Mouse (Mus musculus): ENCODE results near the gene Ldlrad3. TPM values are rescaled to one million over a fixed set of nuclear protein-coding genes. Genes with fewer than 3 reads are reported as not detected.
A peak's percentile ranks its signal among the peaks of the same experiment; 100 is the strongest.

The Ldlrad3 gene
- polyA plus RNA-seq, 1 experiment from 2014 or later = 20.2 TPM

DNA sequence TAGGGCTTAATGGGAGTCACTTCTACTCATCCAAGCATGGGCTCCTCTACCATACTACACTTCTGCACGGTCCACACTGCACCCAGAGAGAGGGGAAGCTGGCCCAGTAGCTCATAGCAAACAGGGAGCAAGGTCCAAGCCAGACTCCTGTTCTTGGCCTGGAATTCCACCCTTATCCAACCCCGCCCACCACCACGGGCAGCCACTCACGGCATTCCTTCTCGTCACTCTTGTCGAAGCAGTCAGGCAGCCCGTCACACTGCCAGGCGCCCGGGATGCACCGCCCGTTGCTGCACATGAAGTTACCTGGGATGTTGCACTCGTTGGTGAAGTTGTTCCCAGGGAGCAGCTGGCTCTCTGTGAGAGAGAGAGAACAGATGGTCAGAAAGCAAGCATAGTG is 72.9 kb downstream of the Ldlrad3 start:
- WGBS = 34% methylated on average over 12 of the region's 12 CpGs
- Histone ChIP-seq H3K9me3 (replicated peaks) (no peaks in the 10 kb centered on the region), H3K27me3 (replicated peaks) (no peaks in the 10 kb centered on the region), H3K4me1 (replicated peaks) (peaks cover 55% of the 10 kb centered on the region), H3K4me3 (no peak overlapping the region), H3K9ac (no peak overlapping the region), H3K4me2 (peak overlapping the region; percentile 39), H3K36me3 (no peaks in the 10 kb centered on the region), H3K27ac (ENCODE audit: poor library complexity, severe bottlenecking) (0 out of 2 replicates have a peak overlapping the region, but pooled peaks have one; percentile 31)
- ATAC-seq (ENCODE audit: insufficient number of reproducible peaks, low FRiP score) = peak; percentile 43; the same call in 1 of the 2 replicates

DNA sequence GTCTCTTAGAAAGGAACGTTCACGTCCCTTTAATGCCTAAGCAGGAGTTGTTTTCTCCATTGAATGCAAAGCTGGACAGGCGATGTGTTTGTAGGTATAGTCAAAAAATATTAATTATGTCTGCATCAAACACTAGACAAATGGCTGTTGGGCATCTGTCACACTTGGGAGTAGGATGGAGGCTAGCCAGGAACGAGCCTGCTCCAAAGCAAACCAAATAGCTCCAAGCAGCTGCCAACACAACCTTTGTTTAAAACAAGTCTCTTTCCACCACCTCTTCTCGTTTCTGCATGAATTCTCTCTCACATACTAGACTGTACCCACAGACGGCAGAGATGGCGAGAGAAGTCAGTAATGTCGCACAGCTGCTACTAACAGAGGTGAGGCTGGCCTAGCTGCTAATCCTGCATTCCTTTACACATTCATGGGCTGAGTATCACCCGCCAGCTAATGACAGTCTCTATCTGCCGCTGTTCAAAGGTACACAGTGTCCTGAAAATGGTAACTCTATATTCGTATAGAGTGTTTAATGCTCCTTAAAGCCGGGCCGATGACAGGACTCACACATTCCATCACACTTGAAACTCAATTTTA is 74.2 kb downstream of the Ldlrad3 start:
- Histone ChIP-seq H3K27ac (ENCODE audit: poor library complexity, severe bottlenecking) (no peak overlapping the region), H3K4me1 (replicated peaks) (peaks cover 51% of the 10 kb centered on the region), H3K27me3 (replicated peaks) (no peaks in the 10 kb centered on the region), H3K4me3 (no peak overlapping the region), H3K9me3 (replicated peaks) (no peaks in the 10 kb centered on the region), H3K4me2 (no peak overlapping the region), H3K36me3 (no peaks in the 10 kb centered on the region), H3K9ac (no peak overlapping the region)
- no peak for ATAC-seq (ENCODE audit: insufficient number of reproducible peaks, low FRiP score)
- WGBS = 60% methylated on average over 13 of the region's 13 CpGs

DNA sequence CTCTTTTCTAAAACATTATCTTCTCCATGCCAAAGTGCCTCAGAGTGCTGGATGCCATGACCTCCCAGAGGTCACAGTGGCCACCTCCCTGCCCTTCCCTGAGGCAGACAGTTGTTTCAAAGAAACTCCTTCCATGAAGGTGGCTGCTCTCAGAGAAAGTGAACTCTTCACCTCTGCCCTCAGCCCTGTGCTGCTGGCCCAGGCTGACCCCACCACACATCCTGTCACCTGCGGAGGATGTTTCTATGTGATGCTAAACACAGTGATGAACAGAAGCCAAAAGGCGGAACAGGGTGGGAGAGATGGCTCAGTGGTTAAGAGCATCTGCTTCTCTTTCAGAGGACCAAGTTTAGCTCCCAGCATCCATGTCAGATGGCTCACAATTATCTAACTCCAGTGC is 75.9 kb downstream of the Ldlrad3 start:
- no peak for ATAC-seq (ENCODE audit: insufficient number of reproducible peaks, low FRiP score)
- WGBS = 86% methylated on average over 2 of the region's 2 CpGs

DNA sequence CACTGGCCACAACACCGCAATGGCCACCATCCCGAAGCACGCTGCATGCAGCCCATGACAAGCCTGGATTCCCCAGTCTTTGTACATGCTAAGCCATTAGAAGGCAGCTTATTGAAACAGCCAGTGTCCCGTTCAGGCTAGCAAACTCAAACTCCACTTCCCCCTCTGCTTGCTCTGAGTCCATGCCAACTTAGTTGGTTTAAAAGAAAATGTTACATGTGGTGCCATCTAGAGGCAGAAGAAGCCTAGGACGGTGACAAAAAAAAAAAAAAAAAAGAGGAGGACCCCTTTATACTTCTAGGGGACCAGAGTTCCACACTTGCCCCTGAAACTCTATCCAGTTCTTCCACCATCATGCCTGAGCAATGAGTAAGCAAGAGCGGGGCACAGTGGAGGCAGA is 78.9 kb downstream of the Ldlrad3 start:
- Histone ChIP-seq H3K27ac (ENCODE audit: poor library complexity, severe bottlenecking) (no peak overlapping the region), H3K27me3 (replicated peaks) (no peaks in the 10 kb centered on the region), H3K4me2 (no peak overlapping the region), H3K9ac (no peak overlapping the region), H3K4me1 (replicated peaks) (peaks cover 25% of the 10 kb centered on the region), H3K36me3 (no peaks in the 10 kb centered on the region), H3K4me3 (no peak overlapping the region), H3K9me3 (replicated peaks) (no peaks in the 10 kb centered on the region)
- WGBS = 64% methylated on average over 6 of the region's 6 CpGs
- peak; percentile 29; the same call in 1 of the 2 replicates for ATAC-seq (ENCODE audit: insufficient number of reproducible peaks, low FRiP score)

More for the DNA sequence above, 75.9 kb downstream of the Ldlrad3 start:
- Histone ChIP-seq H3K27ac (ENCODE audit: poor library complexity, severe bottlenecking) (no peak overlapping the region), H3K27me3 (replicated peaks) (no peaks in the 10 kb centered on the region), H3K36me3 (no peaks in the 10 kb centered on the region), H3K4me3 (no peak overlapping the region), H3K4me2 (no peak overlapping the region), H3K4me1 (replicated peaks) (peaks cover 38% of the 10 kb centered on the region), H3K9me3 (replicated peaks) (no peaks in the 10 kb centered on the region), H3K9ac (no peak overlapping the region)

DNA sequence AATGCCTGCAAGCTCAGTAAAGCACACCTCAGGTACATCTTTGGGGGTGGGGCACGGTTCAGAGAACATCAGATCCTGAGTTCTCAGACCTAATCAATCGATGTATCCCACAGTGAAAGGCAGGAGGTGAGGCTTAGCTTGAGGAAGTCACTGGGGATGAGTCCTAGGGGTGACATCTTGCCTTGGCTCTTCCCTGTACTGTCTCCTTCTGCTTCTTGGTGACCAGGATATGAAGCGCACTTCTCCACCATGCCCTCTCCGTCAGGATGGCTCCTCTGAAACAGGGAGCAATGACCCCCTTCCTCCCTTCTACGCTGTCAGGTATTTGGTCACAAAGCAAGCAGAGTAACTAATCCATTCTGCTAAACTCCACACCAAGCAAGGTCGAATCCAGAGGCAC is 79.5 kb downstream of the Ldlrad3 start:
- no peak for ATAC-seq (ENCODE audit: insufficient number of reproducible peaks, low FRiP score)
- WGBS = 86% methylated on average over 6 of the region's 6 CpGs
- no peak overlapping the region for H3K9ac ChIP-seq
- no peaks in the 10 kb centered on the region for H3K27me3 ChIP-seq (replicated peaks)
- H3K4me1 ChIP-seq (replicated peaks) = peaks cover 25% of the 10 kb centered on the region
- H3K36me3 ChIP-seq = no peaks in the 10 kb centered on the region
- H3K4me2 ChIP-seq = no peak overlapping the region
- no peak overlapping the region for H3K4me3 ChIP-seq
- no peak overlapping the region for H3K27ac ChIP-seq (ENCODE audit: poor library complexity, severe bottlenecking)
- no peaks in the 10 kb centered on the region for H3K9me3 ChIP-seq (replicated peaks)

DNA sequence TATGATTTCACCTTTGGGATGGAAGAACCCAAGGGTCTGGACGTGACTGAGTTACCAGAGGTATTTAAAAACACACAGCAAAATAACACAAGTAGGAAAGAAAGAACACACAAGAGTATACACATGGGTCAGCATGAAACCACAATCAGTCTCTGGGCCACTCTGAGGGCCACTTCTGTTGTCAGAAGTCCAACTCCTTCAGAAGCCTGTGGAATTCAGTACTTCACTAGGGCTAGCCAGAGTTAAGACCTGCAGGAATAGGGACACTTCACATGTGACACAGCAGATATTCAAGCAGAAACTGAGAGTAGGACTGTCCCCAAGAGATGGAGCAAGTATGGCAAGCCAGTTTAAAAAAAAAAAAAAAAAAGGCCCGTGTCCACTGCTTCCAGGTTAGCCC is 80.7 kb downstream of the Ldlrad3 start:
- Histone ChIP-seq H3K4me1 (replicated peaks) (peaks cover 24% of the 10 kb centered on the region), H3K4me2 (no peak overlapping the region), H3K9me3 (replicated peaks) (no peaks in the 10 kb centered on the region), H3K9ac (no peak overlapping the region), H3K4me3 (no peak overlapping the region), H3K27me3 (replicated peaks) (no peaks in the 10 kb centered on the region), H3K27ac (ENCODE audit: poor library complexity, severe bottlenecking) (no peak overlapping the region), H3K36me3 (no peaks in the 10 kb centered on the region)
- no peak for ATAC-seq (ENCODE audit: insufficient number of reproducible peaks, low FRiP score)
- 69% methylated on average over 2 of the region's 2 CpGs for whole genome bisulfite sequencing

DNA sequence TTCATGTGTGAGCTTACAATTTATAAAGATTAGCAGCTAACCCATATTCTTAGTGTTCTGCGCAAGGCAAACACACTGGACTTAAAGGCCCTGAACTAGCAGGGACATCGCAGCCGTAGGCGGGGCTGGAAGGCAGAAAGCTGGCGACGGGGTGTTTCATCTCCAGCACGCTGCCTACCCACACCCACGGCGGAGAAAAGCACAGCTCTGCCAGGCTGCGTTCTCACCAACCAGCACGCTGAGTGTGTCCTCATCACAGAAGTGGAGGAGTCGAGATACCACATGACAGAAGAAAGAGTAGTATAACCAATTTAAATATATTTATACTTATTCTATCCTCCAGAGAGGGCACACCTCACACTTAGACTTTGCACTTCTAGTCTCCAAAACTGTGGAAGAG is 82.2 kb downstream of the Ldlrad3 start:
- no peak overlapping the region for H3K27ac ChIP-seq (ENCODE audit: poor library complexity, severe bottlenecking)

DNA sequence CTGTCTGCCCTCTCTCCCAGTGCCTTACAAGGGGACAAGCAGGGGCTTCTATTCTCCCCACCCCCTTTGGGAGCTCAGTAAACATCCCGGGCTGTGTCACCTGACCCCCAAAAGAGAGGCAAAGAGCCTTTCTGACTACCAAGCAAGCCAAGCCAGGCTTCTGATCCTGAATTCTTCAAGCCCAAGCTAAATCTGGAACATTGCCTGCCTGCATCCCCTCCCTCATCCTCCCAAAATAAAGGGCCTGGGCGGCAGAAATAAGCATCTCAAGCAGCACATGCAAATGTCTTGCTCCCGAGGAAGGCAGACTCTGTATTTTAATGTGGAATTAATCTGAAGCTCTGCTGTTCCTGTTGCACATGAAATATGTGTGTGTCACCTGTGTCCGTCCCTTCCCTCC is 85.7 kb downstream of the Ldlrad3 start:
- H3K4me1 ChIP-seq (replicated peaks) = peaks cover 27% of the 10 kb centered on the region
- H3K9ac ChIP-seq = no peak overlapping the region
- whole genome bisulfite sequencing = 43% methylated on average over 4 of the region's 4 CpGs
- ATAC-seq (ENCODE audit: insufficient number of reproducible peaks, low FRiP score) = no peak
- H3K27ac ChIP-seq (ENCODE audit: poor library complexity, severe bottlenecking) = no peak overlapping the region
- no peaks in the 10 kb centered on the region for H3K27me3 ChIP-seq (replicated peaks)
- no peaks in the 10 kb centered on the region for H3K9me3 ChIP-seq (replicated peaks)
- no peak overlapping the region for H3K4me3 ChIP-seq
- no peaks in the 10 kb centered on the region for H3K36me3 ChIP-seq
- H3K4me2 ChIP-seq = no peak overlapping the region

More for the DNA sequence above, 82.2 kb downstream of the Ldlrad3 start:
- no peaks in the 10 kb centered on the region for H3K9me3 ChIP-seq (replicated peaks)
- 83% methylated on average over 12 of the region's 12 CpGs for WGBS
- H3K9ac ChIP-seq = no peak overlapping the region
- H3K4me2 ChIP-seq = no peak overlapping the region
- H3K4me3 ChIP-seq = no peak overlapping the region
- no peak for ATAC-seq (ENCODE audit: insufficient number of reproducible peaks, low FRiP score)
- no peaks in the 10 kb centered on the region for H3K36me3 ChIP-seq
- H3K4me1 ChIP-seq (replicated peaks) = peaks cover 34% of the 10 kb centered on the region
- H3K27me3 ChIP-seq (replicated peaks) = no peaks in the 10 kb centered on the region

DNA sequence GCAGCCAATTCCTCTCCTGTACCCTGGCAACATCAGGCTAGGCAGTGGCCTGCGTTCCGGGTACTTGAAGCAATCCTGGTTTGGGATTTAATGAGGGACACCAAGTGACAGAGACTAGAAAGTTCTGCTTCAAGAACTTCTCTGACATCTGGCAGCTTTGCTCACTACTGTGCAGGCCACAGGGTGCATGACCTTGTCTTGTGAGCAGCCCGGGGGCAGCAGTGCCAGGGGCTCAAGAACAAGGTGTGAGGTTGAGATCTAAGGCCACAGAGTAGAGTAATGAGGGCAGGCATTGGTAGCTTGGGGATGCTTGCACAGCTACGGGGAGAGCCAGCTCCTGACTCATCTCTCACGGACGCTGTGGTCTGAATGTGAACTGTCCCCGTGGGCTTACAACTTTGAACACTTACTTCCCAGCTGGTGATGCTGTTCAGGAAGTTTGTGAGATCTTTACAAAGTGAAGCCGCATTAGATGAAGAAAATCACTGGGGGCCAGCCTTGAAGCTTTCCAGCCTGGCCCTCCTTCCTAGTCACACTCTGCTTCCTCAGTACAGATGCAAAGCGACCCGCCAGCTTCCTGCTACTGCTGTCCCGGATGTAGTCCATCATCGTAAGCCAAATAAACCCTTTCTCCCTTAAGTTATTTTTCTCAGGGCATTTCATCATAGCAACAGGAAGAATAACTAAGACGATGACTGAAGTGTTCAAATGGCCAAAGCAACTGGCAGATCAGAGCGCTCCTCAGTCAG is 86.3 kb downstream of the Ldlrad3 start:
- H3K9me3 ChIP-seq (replicated peaks) = no peaks in the 10 kb centered on the region
- 75% methylated on average over 14 of the region's 14 CpGs for WGBS
- no peaks in the 10 kb centered on the region for H3K27me3 ChIP-seq (replicated peaks)
- no peak overlapping the region for H3K4me2 ChIP-seq
- H3K4me1 ChIP-seq (replicated peaks) = peaks cover 22% of the 10 kb centered on the region
- H3K4me3 ChIP-seq = no peak overlapping the region
- H3K36me3 ChIP-seq = no peaks in the 10 kb centered on the region
- H3K27ac ChIP-seq (ENCODE audit: poor library complexity, severe bottlenecking) = no peak overlapping the region
- H3K9ac ChIP-seq = no peak overlapping the region
- 0 out of 2 replicates have a peak, but pooled peaks have one; percentile 15 for ATAC-seq (ENCODE audit: insufficient number of reproducible peaks, low FRiP score)

DNA sequence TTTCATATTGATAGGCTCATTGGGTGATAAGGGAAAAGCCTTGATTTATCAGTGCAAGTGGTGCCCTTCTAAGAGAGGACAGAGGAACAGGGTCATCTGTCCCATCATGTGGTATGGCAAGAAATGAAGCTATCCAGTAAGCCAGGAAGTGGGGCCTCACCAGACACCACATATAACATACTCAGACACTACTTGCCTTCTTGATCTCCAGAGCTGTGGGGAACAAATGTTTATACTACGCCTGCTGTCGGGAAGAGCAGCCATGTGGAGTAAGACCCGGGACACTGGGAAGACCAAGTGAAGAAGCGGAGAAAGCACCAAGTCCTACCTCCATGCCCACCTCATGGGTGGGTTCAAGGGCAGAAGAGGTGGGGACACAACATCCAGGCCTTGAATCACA is 86.9 kb downstream of the Ldlrad3 start:
- H3K9ac ChIP-seq = no peak overlapping the region
- peaks cover 17% of the 10 kb centered on the region for H3K4me1 ChIP-seq (replicated peaks)
- no peak overlapping the region for H3K27ac ChIP-seq (ENCODE audit: poor library complexity, severe bottlenecking)
- H3K4me2 ChIP-seq = no peak overlapping the region
- H3K4me3 ChIP-seq = no peak overlapping the region
- no peaks in the 10 kb centered on the region for H3K36me3 ChIP-seq
- no peaks in the 10 kb centered on the region for H3K27me3 ChIP-seq (replicated peaks)
- ATAC-seq (ENCODE audit: insufficient number of reproducible peaks, low FRiP score) = no peak
- 81% methylated on average over 4 of the region's 4 CpGs for WGBS
- 0 out of 2 replicates have a peak, but pooled peaks cover under 1% of the 10 kb centered on the region for H3K9me3 ChIP-seq (replicated peaks)

DNA sequence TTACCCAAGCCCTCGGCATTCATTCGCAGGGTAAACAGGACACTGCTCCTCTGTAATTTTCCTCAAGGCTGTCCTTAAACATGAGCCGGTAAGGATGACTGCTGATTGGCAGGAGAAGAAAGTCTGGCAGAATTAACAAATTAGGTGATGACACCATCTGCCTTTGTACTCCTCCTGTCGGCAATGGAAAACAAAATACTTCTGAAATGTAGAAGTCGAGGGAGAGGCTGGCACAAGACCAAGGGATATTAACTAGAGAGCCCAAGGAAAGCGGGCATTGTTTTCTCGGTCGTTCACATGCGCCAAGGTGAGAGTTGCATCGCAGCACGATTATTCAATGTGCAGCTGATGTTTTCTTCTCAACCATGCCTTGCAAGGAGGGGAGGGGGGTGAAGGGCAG is 91.4 kb downstream of the Ldlrad3 start:
- WGBS = 68% methylated on average over 11 of the region's 11 CpGs
- no peak for ATAC-seq (ENCODE audit: insufficient number of reproducible peaks, low FRiP score)

More for the DNA sequence above, 91.4 kb downstream of the Ldlrad3 start:
- Histone ChIP-seq H3K36me3 (no peaks in the 10 kb centered on the region), H3K4me3 (no peak overlapping the region), H3K27me3 (replicated peaks) (no peaks in the 10 kb centered on the region), H3K9me3 (replicated peaks) (0 out of 2 replicates have a peak, but pooled peaks cover 8% of the 10 kb centered on the region), H3K4me1 (replicated peaks) (peaks cover 12% of the 10 kb centered on the region), H3K9ac (no peak overlapping the region), H3K4me2 (no peak overlapping the region), H3K27ac (ENCODE audit: poor library complexity, severe bottlenecking) (no peak overlapping the region)
